Mouse (Mus musculus) urinary bladder, adult 2 months (tissue): ENCODE measurements around the gene Vma21. TPM values are rescaled to one million over a fixed set of nuclear protein-coding genes. Genes with fewer than 3 reads are reported as not detected.

Experiments
- DNase-seq: peaks from one replicate; pipeline ENCODE4 v3.0.0; 2022; ENCODE audit warnings: low spot score
- polyA plus RNA-seq: library from polyadenylated mRNA; depleted of rRNA; stranded (reverse); fragments of >200 nt; gene quantifications from 2 replicates; pipeline ENCODE4 v1.2.3, GENCODE M21; 2012; rRNA removed

The Vma21 gene
- 14.2 and 15.2 TPM in 2 replicates for polyA plus RNA-seq

DNA sequence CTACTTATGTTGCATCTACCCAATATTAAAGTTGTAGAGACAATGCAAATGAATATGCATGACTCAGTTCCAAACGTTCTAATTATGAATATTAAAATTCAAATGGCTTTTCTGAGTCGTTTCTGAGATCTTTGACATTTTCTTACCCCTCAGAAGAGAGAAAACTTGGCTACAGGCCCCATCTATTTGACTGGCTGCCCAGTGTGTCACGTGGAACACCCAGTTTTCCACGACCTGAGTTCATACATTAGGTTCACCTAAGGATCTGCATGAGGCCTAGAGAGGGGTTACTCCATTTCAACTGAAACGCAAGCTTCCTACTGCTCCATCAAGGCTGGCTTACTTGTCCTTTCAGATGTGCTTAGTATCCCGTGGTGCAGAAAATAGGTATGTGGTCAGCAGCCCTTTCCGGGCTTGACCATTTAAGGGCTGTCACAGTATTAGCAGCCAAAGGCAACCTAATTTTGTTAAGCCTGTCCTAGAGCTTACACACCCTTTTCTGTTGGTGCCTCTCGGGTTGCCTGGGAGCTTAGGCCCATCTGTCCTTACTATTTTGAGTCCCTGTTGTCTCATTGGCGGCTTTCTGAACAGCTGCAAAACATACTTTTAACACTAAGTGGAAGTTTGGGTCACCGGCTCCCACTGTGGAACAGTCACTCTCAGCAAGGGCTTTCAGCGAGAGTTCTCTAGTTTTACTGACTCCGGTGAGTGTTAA lies at the start of gene Vma21:
Gene Vma21, plus strand, starts transcription at position 294 of the 715 bp plus-strand sequence.
- DNase-seq: no peak

DNA sequence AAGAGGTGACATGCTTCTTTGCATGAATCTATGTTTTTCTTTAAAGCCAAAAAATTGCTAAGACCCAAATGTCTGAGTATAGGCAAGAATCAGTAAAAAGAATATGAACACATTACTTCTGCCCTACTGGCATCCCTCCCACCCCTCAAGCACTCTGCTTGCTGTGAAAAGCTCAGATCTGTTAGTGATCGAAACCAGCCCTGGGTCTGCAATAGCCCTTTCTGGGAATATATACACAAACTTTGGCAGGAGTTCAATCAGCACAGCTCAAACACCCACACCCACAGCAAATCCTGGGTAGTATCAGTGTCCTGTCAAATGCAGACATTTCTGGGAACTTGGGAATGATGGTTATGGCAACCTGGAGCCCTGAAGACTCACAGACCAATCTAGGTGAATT lies 47.8 kb upstream of the Vma21 start:
- no peak for DNase-seq

DNA sequence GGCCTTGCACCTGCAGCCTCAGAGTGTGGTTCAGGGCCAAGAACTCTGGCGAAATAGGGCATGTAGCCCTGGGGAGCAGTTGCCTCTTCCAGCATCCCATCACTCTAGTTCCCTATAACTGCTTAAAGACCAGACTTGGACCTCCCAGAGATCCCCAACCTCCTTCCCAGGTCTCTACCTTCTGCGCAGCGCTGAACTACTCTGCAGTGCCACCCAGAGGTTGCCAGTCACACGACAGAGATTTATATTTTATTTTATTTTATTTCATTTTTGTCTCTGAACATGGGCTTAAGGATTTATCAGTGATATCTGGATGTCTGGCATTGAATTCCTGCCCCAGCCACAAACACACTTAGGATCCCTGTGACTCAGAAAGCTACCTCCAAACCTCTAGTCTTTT lies 24.6 kb upstream of the Vma21 start:
- DNase-seq: no peak

DNA sequence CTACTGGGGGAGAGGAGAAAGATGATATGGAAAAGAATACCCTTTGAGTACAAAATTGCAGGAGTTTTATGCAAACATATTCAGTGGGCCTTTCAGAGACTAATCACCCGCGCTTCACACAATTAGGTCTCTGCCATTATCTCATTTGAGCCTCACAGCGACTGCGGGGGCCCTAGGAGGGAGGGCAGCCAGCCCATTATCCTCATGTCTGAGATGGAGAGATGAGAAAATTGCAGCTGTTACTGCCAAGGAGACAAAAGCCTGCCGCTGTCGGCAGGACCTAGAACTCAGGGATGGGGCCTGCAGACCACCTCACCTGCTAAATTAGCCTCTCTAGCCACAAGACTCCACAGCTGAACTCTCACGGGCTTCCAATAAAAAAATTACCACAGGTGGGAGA lies 18.0 kb upstream of the Vma21 start:
- no peak for DNase-seq

DNA sequence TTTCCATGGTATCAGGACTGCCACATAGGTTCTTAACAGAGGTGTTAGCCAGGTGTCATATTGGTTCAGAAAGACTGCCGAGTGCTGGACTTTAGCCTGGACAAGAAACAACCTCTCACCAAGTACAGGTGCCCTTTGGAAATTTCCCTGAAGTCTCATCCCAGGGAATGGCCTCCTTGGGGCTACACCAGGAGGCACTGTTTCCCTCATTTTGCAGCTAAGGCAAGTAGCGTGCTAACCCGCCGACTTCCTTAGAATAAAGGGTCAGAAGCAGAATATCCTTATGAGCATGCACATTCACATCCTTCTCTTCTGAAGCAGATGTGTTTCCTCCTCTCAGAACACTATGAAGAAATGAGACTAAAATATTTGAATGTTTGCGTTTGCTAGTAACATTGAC lies 16.8 kb upstream of the Vma21 start:
- no peak for DNase-seq

DNA sequence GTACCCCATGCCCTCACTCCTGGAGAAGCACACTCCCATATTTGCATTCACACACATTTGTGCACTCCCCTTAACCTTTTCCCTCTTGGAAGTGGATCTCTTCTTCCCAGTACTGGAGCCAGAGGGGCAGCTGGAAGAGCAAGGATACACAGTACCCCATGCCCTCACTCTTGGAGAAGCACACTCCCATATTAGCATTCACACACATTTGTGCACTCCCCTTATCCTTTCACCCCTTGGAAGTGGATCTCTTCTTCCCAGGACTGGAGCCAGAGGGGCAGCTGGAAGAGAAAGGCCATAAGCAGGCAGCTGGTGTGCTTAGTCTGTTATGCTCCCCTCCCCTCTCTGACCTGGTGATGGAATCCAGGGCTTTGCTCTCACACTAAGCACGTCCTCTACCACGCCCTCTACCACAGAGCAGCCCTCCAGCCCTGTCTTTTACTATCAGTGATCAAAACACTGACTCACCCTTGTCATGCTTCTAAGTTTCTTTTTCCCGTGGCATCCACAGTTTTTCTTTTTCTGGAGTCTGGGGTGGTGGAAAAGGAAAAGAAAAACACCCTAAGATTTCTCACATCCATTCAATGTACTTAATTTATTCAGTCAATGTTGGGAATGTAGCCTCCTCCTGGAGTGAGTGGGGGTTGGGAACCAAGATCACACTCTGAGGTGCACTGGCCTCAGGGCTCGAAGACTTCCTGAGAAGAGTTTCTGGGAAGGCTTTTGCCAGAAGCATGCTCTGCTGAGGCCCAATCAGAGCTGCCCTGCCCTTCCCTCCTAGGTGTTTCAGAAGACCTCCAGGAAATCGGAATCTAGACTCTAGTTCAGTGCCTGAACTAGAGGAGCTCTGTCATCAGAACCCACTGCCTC lies 3.5 kb upstream of the Vma21 start:
- DNase-seq: no peak

DNA sequence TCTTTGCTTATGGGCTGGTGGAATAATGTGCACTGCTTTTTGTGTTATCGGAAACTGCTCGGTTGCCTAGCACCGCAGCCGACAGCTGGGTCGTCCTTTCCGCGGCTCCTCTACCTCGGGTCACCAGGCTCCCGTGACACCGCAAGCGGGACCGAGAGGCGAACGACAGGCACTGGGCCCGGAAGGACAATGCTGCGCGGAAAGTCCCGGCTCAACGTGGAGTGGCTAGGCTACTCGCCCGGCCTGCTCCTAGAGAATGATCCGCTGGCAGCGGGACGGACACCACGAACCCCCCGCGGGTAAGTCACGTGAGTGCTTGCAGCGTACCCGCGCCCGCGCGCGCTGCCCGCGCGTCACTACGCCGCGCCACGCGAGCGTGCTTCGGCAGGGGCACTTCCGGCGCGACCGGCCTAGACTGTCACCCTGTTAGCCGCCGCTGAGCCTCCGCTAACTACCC lies 705 bp downstream of the Vma21 start:
- DNase-seq: peak; percentile 61

DNA sequence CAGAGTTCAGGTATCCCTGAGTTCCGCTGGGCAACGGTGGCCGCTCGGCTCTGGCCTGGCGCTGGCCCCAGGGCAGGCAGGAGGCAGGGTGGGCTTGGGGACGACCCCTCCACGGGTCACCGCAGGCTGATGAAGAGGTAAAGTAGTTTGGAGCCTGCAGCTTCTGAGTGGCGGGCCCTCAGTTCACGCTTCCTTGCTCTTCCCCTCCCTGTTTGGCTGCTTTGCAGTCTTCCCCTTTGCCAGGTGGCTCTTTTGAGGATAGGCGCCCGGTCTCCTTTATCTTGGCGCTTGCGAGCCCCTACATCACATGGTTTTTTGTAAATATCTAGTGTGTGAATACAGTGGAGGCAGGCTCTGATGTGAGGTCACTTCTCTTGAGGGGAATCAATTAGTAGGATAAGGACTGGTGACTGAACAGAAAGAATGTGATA lies 1.2 kb downstream of the Vma21 start:
- DNase-seq: no peak

DNA sequence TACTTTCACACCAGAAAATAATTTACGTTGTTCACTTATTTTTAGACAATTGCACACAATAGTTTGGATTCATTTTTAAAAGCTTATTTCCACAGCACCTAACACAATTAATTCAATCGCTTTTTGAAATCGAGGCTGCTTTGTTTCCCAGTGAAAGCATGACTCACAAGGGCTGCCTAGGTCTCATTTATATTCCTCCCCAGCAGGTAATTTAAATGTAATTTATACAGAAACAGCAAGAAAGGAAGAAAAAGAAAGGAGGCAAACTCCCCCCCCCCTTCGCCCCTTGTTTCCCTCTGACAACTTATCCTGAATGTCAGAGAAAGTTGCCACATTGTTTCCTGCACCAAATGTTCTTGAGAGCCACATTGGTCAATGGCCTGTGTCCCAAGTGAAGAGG lies 23.2 kb downstream of the Vma21 start:
- no peak for DNase-seq

DNA sequence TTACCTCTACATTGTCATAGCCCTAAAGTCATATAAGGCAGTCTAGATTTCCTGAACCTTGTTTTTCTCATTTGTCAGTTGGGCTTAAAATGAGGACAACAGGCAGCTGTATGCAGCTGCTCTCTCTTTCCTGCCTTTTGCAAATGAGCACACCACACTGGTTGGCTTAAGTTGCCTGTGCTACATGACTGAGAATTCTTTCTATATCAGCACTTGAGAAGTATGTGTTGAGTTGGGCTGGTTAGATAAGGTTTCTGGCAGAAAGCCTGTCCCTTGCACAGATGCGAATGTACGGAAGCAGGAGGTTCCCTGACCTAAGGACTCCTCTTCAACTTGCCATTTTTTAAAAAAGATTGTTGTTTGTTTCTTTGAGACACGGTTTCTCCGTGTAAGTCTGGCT lies 31.0 kb downstream of the Vma21 start:
- DNase-seq: no peak

DNA sequence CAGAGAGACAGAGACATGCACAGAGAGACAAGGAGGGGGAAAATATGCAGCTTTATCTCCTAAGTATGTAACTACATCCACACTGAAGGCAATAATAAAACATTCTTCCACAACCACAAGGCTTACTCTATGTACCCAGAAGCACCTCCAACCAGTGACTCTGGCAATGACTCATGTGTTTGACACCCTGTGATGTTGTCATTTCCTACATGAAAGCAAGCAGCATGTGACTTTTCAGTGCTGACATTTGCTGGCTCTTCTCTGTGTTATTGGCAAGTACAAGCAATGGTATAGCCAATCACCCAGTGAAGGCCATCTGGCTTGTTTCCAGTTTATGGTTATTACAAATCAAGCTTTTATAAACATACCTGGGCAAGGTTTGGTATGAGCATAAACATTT lies 38.1 kb downstream of the Vma21 start:
- DNase-seq: no peak

Other genes starting within 250 kb of the Vma21 start
- 0.04 and 0.18 TPM in 2 replicates for gene Gpr50, start 152.3 kb upstream of the Vma21 start, polyA plus RNA-seq
- 0.50 and 0.55 TPM in 2 replicates for gene Gm1141, start 105.1 kb downstream of the Vma21 start, polyA plus RNA-seq
- 10.2 and 11.1 TPM in 2 replicates for gene Prrg3, start 146.7 kb downstream of the Vma21 start, polyA plus RNA-seq
- gene Fate1, start 157.1 kb downstream of the Vma21 start, polyA plus RNA-seq: 0.21 TPM in 1 of 2 replicates, not detected in the other
- gene Cnga2, start 175.9 kb downstream of the Vma21 start, polyA plus RNA-seq: 0.15 and 0.16 TPM in 2 replicates